In the genomic region with DNA sequence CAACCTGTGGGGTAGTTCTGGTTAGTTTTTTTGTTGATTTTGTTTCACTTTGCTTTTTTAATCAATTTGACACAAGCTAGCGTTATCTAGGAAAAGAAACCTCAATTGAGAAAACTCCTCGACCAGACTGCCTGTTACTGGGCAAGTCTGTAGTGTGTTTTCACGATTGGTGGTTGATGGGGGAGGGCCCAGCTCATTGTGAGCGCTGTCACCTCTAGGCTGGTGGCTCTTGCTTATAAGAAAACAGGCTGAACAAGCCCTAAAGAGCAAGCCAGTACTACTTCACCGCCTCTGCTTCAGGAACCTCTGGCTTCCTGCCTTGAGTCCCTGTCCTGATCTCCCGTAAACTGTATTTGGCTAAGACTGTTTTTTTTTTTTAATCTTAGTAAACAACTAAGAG, we compare ENCODE assay signal across 12 mouse cellular contexts. TPM values are rescaled to one million over a fixed set of nuclear protein-coding genes. Genes with fewer than 3 reads are reported as not detected.
DNase-seq lines count a peak whose midpoint lies in the region; ATAC-seq and TF ChIP-seq lines count a peak whose summit lies in the region.
"Had no signal": no experiment of that assay in that cellular context is flagged by ENCODE, and none has a peak within 500 bp of the region (broad histone marks: within the 10 kb centered on the region; RNA-seq: fewer than 3 reads in every experiment).

No protein-coding gene starts in this region.

- H3K36me3 ChIP-seq in kidney, embryonic 15.5 days = no peaks in the 10 kb centered on the region
- no peaks in the 10 kb centered on the region for H3K36me3 ChIP-seq in forebrain, embryonic 12.5 days (replicated peaks)

- no peak overlapping the region for H3K27ac ChIP-seq in kidney, embryonic 15.5 days
- H3K27ac ChIP-seq in forebrain, embryonic 12.5 days = no peak overlapping the region
- H3K27ac ChIP-seq: kidney, postnatal 0 days had no signal

- TF ChIP-seq CTCF in brain, embryonic 14.5 days (IDR thresholded peaks at IDR 0.05; ENCODE audit: borderline replicate concordance, extremely low read depth, insufficient read depth, insufficient read length) = no peak

- no peaks in the 10 kb centered on the region for H3K9me3 ChIP-seq in kidney, embryonic 15.5 days (replicated peaks)
- no peaks in the 10 kb centered on the region for H3K9me3 ChIP-seq in forebrain, embryonic 12.5 days

- no peak overlapping the region for H3K4me3 ChIP-seq in kidney, embryonic 15.5 days (replicated peaks)
- H3K4me3 ChIP-seq in forebrain, embryonic 12.5 days (replicated peaks) = no peak overlapping the region

- no peak overlapping the region for H3K9ac ChIP-seq in kidney, embryonic 15.5 days
- H3K9ac ChIP-seq in forebrain, embryonic 12.5 days = no peak overlapping the region

- WGBS in kidney, embryonic 15.5 days = 20% methylated on average over 6 of the region's 6 CpGs
- 4% methylated on average over 6 of the region's 6 CpGs for WGBS in forebrain, embryonic 12.5 days

- peak; percentile 42 for DNase-seq in kidney, adult 9 months
- DNase-seq in brain, embryonic 14.5 days (ENCODE audit: low read depth) = peak; percentile 77
- DNase-seq in layer of hippocampus, adult 18-20 months (ENCODE audit: low spot score in 2 of 2) = no peak
- no peak for DNase-seq in gastrocnemius, adult 18-20 months (ENCODE audit: low spot score)
- no peak for DNase-seq in ovary, postnatal 36 days (ENCODE audit: low spot score)
- DNase-seq: left cerebral cortex, postnatal 4 days had no signal

- H3K4me1 ChIP-seq in kidney, embryonic 15.5 days = peaks cover 7% of the 10 kb centered on the region; the same call in 1 of the 2 replicates
- H3K4me1 ChIP-seq in forebrain, embryonic 12.5 days = peaks cover 17% of the 10 kb centered on the region

- H3K4me2 ChIP-seq in kidney, embryonic 15.5 days = no peak overlapping the region
- peak overlapping the region; percentile 34 for H3K4me2 ChIP-seq in forebrain, embryonic 12.5 days
- H3K4me2 ChIP-seq: heart, embryonic 11.5 days had no signal

- no peak for TF ChIP-seq POLR2A in brain, embryonic 14.5 days (IDR thresholded peaks at IDR 0.05; ENCODE audit: borderline replicate concordance, extremely low read depth, insufficient read depth, insufficient read length, poor library complexity, severe bottlenecking)

- H3K27me3 ChIP-seq in kidney, embryonic 15.5 days = no peaks in the 10 kb centered on the region
- H3K27me3 ChIP-seq in forebrain, embryonic 12.5 days = no peaks in the 10 kb centered on the region

- no peak for ATAC-seq in kidney, embryonic 15.5 days (replicated peaks; ENCODE audit: low FRiP score)
- peak; percentile 49; the same call in 1 of the 2 replicates for ATAC-seq in forebrain, embryonic 12.5 days (ENCODE audit: low FRiP score)
- peak; percentile 96 for ATAC-seq in megakaryocyte-erythroid progenitor cell, adult 5-6 weeks (replicated peaks; ENCODE audit: low FRiP score, low TSS enrichment, poor library complexity, severe bottlenecking)

RNA-seq across cellular contexts. Expression of a gene that starts 40.7 kb away (rescaled TPM):
- 56.5 and 62.0 TPM in 2 replicates for polyA plus RNA-seq in kidney, embryonic 15.5 days (2015; fragmentation: Nextera tagmentation; extraction: Ambion mirVana)
- polyA plus RNA-seq in brain, embryonic 14.5 days (2012; rRNA removed) = 0.42 and 0.54 TPM in 2 replicates
- not detected in 2 replicates for polyA plus RNA-seq in forebrain, embryonic 12.5 days (2016; fragmentation: Nextera tagmentation; extraction: Ambion mirVana)
- total RNA-seq in megakaryocyte-erythroid progenitor cell, adult 5-6 weeks (2014; fragmentation: Nextera tagmentation) = not detected in 2 replicates
- not detected in 2 replicates for total RNA-seq in megakaryocyte-erythroid progenitor cell, adult 5-6 weeks (2017)
- total RNA-seq in layer of hippocampus, adult 18-20 months (2021) = not detected
- not detected for total RNA-seq in gastrocnemius, adult 18-20 months (2021)
- polyA plus RNA-seq: testis, adult 2 months had no signal

Comparison
In these comparisons a context has a peak if more than half of its experiments do, and no peak if none do; other contexts are left out.
1. DNase-seq: peak in kidney, adult 9 months (single experiment) and brain, embryonic 14.5 days (single experiment); none in layer of hippocampus, adult 18-20 months (0 of 2), gastrocnemius, adult 18-20 months (single experiment) and ovary, postnatal 36 days (single experiment).